Mouse (Mus musculus) cortical plate, adult 2 months (tissue): ENCODE data around the gene Ubac2.

Experiments
- CTCF ChIP-seq: fragments of 200-500 bp; IDR thresholded peaks from 2 replicates; pipeline ENCODE4 v1.5.1; 2011; ENCODE audit warnings: mild to moderate bottlenecking, control low read depth, low read length; ENCODE audit not compliant: insufficient read depth; ENCODE audit errors: extremely low read depth
- POLR2A ChIP-seq: fragments of 200-500 bp; IDR thresholded peaks from 2 replicates; pipeline ENCODE4 v1.6.1; 2011; ENCODE audit warnings: mild to moderate bottlenecking, low read length, control low read depth; ENCODE audit not compliant: insufficient read depth; ENCODE audit errors: extremely low read depth

- no peak for TF ChIP-seq CTCF
- TF ChIP-seq POLR2A = no peak
These were observed 81.1 kb downstream of the Ubac2 start for GRCm38 (mm10) chr14:121959538-121959980.
